Mouse (Mus musculus) kidney, embryonic 16.5 days (tissue): Measurements from ENCODE around the gene Bsx. TPM values are rescaled to one million over a fixed set of nuclear protein-coding genes. Genes with fewer than 3 reads are reported as not detected.
A peak's percentile ranks its signal among the peaks of the same experiment; 100 is the strongest.

Source experiments
- ATAC-seq: fragments of 200-750 bp; cut with Nextera tagmentation; 2 replicates; pipeline ENCODE4 v1.8.0; 2017; ENCODE audit warnings: moderate TSS enrichment; ENCODE audit not compliant: low FRiP score, low TSS enrichment
- H3K27ac ChIP-seq: fragments of 300-500 bp; sonication (generic); 2 replicates; pipeline ENCODE4 v1.5.1; 2014; ENCODE audit warnings: low read length
- H3K27me3 ChIP-seq: fragments of 300-500 bp; sonication (generic); 2 replicates; pipeline ENCODE4 v1.6.1; 2014; ENCODE audit warnings: low read length, control low read depth, mixed read lengths; ENCODE audit not compliant: insufficient read depth
- H3K36me3 ChIP-seq: fragments of 300-500 bp; sonication (generic); 2 replicates; pipeline ENCODE4 v1.6.1; 2014; ENCODE audit warnings: low read length, control low read depth, mixed read lengths; ENCODE audit not compliant: insufficient read depth
- H3K4me1 ChIP-seq: fragments of 300-500 bp; sonication (generic); 2 replicates; pipeline ENCODE4 v1.6.1; 2014; ENCODE audit warnings: low read length, control low read depth, mixed read lengths; ENCODE audit not compliant: insufficient read depth
- H3K4me2 ChIP-seq: fragments of 300-500 bp; sonication (generic); replicated peaks from 2 replicates; pipeline ENCODE4 v1.6.1; 2014; ENCODE audit warnings: low read depth, low read length
- H3K4me3 ChIP-seq: fragments of 300-500 bp; sonication (generic); 2 replicates; pipeline ENCODE4 v1.5.1; 2014; ENCODE audit warnings: mild to moderate bottlenecking, low read length
- H3K9ac ChIP-seq: fragments of 300-500 bp; sonication (generic); replicated peaks from 2 replicates; pipeline ENCODE4 v1.6.1; 2014; ENCODE audit warnings: low read length
- H3K9me3 ChIP-seq: fragments of 300-500 bp; sonication (generic); 2 replicates; pipeline ENCODE4 v1.6.1; 2016; ENCODE audit warnings: low read length, control low read depth
- WGBS: fragments of 180-500 bp; shearing (Covaris S2); extraction: QIAGEN DNeasy Blood & Tissue Kit; methylation state at CpG from one replicate; pipeline ENCODE4 v1.1.7; 2014; 5-methylcytosine and 5-hydroxymethylcytosine counted together
- polyA plus RNA-seq: library from polyadenylated mRNA; unstranded; fragments of >200 nt; fragmentation: Nextera tagmentation; extraction: Ambion mirVana; gene quantifications from 2 replicates; pipeline ENCODE4 v1.2.1, GENCODE M21; 2015

Gene Bsx
- polyA plus RNA-seq, result not detected in 2 replicates

- Histone ChIP-seq H3K9ac (no peak within 1 kb of the TSS), H3K4me2 (peak within 1 kb of the TSS; percentile 48), H3K27ac (no peak within 1 kb of the TSS), H3K36me3 (no peaks in the 10 kb centered on the region), H3K27me3 (peaks cover 95% of the 10 kb centered on the region), H3K4me3 (peak within 1 kb of the TSS; percentile 29), H3K4me1 (peaks cover 10% of the 10 kb centered on the region), H3K9me3 (no peaks in the 10 kb centered on the region)
- WGBS, result 3% methylated on average over 32 of the region's 32 CpGs
- peak; percentile 91 for ATAC-seq
Observed at GRCm38 (mm10) chr9:40873556-40874470, at the start of gene Bsx. Gene Bsx (plus strand): TSS chr9:40874127.

GRCm38 (mm10) chr9:40825601-40826000 lies 48.3 kb upstream of the Bsx start:
- H3K4me1 ChIP-seq, result peaks cover 12% of the 10 kb centered on the region
- WGBS, result 40% methylated on average over 6 of the region's 6 CpGs
- no peak overlapping the region for H3K27ac ChIP-seq

GRCm38 (mm10) chr9:40827366-40827765 lies 46.6 kb upstream of the Bsx start:
- Histone ChIP-seq H3K36me3 (no peaks in the 10 kb centered on the region), H3K4me1 (peaks cover 2% of the 10 kb centered on the region), H3K27me3 (no peaks in the 10 kb centered on the region), H3K27ac (no peak overlapping the region), H3K4me3 (no peak overlapping the region), H3K4me2 (no peak overlapping the region), H3K9ac (no peak overlapping the region), H3K9me3 (no peaks in the 10 kb centered on the region)
- 88% methylated on average over 4 of the region's 4 CpGs for WGBS
- no peak for ATAC-seq

More at GRCm38 (mm10) chr9:40825601-40826000, 48.3 kb upstream of the Bsx start:
- no peak overlapping the region for H3K4me2 ChIP-seq
- H3K4me3 ChIP-seq, result no peak overlapping the region
- no peak for ATAC-seq
- H3K27me3 ChIP-seq, result no peaks in the 10 kb centered on the region
- no peak overlapping the region for H3K9ac ChIP-seq
- no peaks in the 10 kb centered on the region for H3K36me3 ChIP-seq
- no peaks in the 10 kb centered on the region for H3K9me3 ChIP-seq

- Histone ChIP-seq H3K36me3 (no peaks in the 10 kb centered on the region), H3K4me2 (no peak overlapping the region), H3K27ac (no peak overlapping the region), H3K9me3 (no peaks in the 10 kb centered on the region), H3K27me3 (no peaks in the 10 kb centered on the region), H3K9ac (no peak overlapping the region), H3K4me3 (no peak overlapping the region), H3K4me1 (no peaks in the 10 kb centered on the region)
- no peak for ATAC-seq
- 6% methylated on average over 12 of the region's 12 CpGs for WGBS
Observed at GRCm38 (mm10) chr9:40834569-40834968, 39.4 kb upstream of the Bsx start.

GRCm38 (mm10) chr9:40836681-40837080 lies 37.2 kb upstream of the Bsx start:
- H3K27me3 ChIP-seq, result no peaks in the 10 kb centered on the region
- H3K9ac ChIP-seq, result no peak overlapping the region
- no peak for ATAC-seq
- no peak overlapping the region for H3K4me2 ChIP-seq
- H3K4me3 ChIP-seq, result no peak overlapping the region
- H3K36me3 ChIP-seq, result no peaks in the 10 kb centered on the region
- no peaks in the 10 kb centered on the region for H3K9me3 ChIP-seq
- no peak overlapping the region for H3K27ac ChIP-seq
- no peaks in the 10 kb centered on the region for H3K4me1 ChIP-seq
- WGBS, result 90% methylated on average over 3 of the region's 3 CpGs

- 77% methylated on average over 3 of the region's 3 CpGs for WGBS
- no peak for ATAC-seq
- Histone ChIP-seq H3K9ac (no peak overlapping the region), H3K4me2 (no peak overlapping the region), H3K27ac (no peak overlapping the region), H3K36me3 (no peaks in the 10 kb centered on the region), H3K9me3 (no peaks in the 10 kb centered on the region), H3K4me3 (no peak overlapping the region), H3K27me3 (no peaks in the 10 kb centered on the region), H3K4me1 (no peaks in the 10 kb centered on the region)
Observed at GRCm38 (mm10) chr9:40839662-40840061, 34.3 kb upstream of the Bsx start.

DNA sequence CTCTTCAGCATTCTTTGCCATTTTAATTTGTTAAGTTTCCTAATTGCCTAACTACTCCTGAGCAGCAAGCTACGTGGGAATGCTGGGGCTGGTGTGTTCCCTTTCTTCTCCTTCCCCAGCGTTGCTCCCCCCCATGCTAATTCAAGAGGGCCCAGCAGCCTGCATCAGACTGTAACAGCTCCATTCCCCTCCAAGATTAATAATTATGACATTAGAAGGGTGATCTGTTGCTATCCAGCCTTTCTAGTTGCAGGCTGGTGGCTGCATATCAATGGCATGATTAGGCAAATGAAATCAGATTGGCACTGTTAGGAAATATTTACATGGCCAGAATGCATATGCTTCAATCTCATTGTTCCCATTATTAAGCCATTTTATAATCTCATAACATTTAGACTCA lies 22.4 kb upstream of the Bsx start:
- H3K27me3 ChIP-seq, result peaks cover 11% of the 10 kb centered on the region; the same call in 1 of the 2 replicates
- H3K4me3 ChIP-seq, result no peak overlapping the region
- no peak for ATAC-seq
- H3K9ac ChIP-seq, result no peak overlapping the region
- H3K36me3 ChIP-seq, result no peaks in the 10 kb centered on the region
- WGBS, result 44% methylated on average over 2 of the region's 2 CpGs
- no peaks in the 10 kb centered on the region for H3K9me3 ChIP-seq
- H3K4me2 ChIP-seq, result no peak overlapping the region
- H3K27ac ChIP-seq, result no peak overlapping the region
- no peaks in the 10 kb centered on the region for H3K4me1 ChIP-seq

- H3K27ac ChIP-seq, result no peak overlapping the region
- peak overlapping the region; percentile 55 for H3K4me2 ChIP-seq
- ATAC-seq, result no peak
- peaks cover 36% of the 10 kb centered on the region for H3K27me3 ChIP-seq
- H3K4me1 ChIP-seq, result 0 out of 2 replicates have a peak, but pooled peaks cover 4% of the 10 kb centered on the region
- no peaks in the 10 kb centered on the region for H3K36me3 ChIP-seq
- H3K4me3 ChIP-seq, result peak overlapping the region; percentile 39
- no peaks in the 10 kb centered on the region for H3K9me3 ChIP-seq
- 9% methylated on average over 21 of the region's 21 CpGs for WGBS
- H3K9ac ChIP-seq, result 0 out of 2 replicates have a peak overlapping the region, but pooled peaks have one; percentile 43
Observed at GRCm38 (mm10) chr9:40858461-40859160, 15.3 kb upstream of the Bsx start.

- no peaks in the 10 kb centered on the region for H3K36me3 ChIP-seq
- H3K4me3 ChIP-seq, result peak overlapping the region; percentile 39
- peak overlapping the region; percentile 55 for H3K4me2 ChIP-seq
- H3K9ac ChIP-seq, result no peak overlapping the region
- H3K27me3 ChIP-seq, result peaks cover 36% of the 10 kb centered on the region
- H3K4me1 ChIP-seq, result 0 out of 2 replicates have a peak, but pooled peaks cover 4% of the 10 kb centered on the region
- ATAC-seq, result no peak
- no peaks in the 10 kb centered on the region for H3K9me3 ChIP-seq
- 11% methylated on average over 9 of the region's 9 CpGs for WGBS
- H3K27ac ChIP-seq, result no peak overlapping the region
Observed at GRCm38 (mm10) chr9:40859196-40859595, 14.7 kb upstream of the Bsx start.
